Mouse (Mus musculus): ENCODE measurements at regions not wholly inside any gene's neighbourhood (a gene's known extent, or its start where the extent isn't known, plus 50 kb on each side); places are given as distances from the start of the nearest gene placed in this dataset.
"Not testable (repeated sequence)": the region's sequence is repeated elsewhere in the genome, so short reads cannot be mapped to it uniquely, and the experiment has no call there.

DNA sequence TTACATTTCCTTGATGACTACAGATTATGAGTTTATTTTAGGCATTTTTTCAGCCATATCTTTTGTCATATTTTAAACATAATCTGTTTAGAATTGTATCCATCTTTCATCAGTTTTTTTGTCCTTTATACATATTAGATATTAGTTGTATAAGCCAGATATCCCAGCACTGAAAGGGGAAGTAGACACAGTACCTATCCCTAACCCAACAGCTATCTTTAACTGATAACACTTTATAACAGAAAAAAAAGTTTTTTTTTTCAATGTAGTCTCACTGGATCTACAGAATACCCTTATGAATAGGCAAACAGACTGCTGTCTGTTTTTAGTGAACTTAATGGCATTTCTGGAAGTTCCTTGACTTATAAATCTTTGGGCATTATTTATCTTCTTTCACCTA is 1152.1 kb upstream of the Fam98a start:
- Histone ChIP-seq H3K9me3 (no peaks in the 10 kb centered on the region), H3K27ac (replicated peaks) (no peak overlapping the region), H3K4me2 (no peak overlapping the region), H3K9ac (no peak overlapping the region), H3K27me3 (no peaks in the 10 kb centered on the region), H3K4me1 (replicated peaks) (no peaks in the 10 kb centered on the region), H3K4me3 (no peak overlapping the region), H3K36me3 (no peaks in the 10 kb centered on the region)
- no peak for ATAC-seq (ENCODE audit: low FRiP score, low read depth)

DNA sequence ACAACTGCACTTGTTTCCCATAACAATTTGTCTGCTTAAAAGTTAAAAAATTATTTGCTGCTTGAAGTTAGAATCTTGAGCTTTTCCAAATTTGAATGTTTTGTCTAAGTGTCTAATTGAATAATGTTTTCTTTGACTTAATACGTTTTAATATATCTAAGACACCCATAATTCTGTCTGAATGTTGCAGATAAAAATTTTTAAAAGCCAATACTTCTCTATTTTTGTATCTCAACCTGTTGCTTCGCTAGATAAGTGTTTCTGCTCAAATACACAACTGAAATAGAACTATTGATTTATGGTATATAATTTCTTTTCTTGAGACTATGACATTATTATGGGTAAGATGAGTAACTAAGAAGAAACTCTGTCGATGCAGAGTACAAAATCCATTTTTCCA is 1144.5 kb upstream of the Fam98a start:
- no peaks in the 10 kb centered on the region for H3K27me3 ChIP-seq
- no peak overlapping the region for H3K4me3 ChIP-seq
- H3K27ac ChIP-seq (replicated peaks): no peak overlapping the region
- no peaks in the 10 kb centered on the region for H3K9me3 ChIP-seq
- H3K9ac ChIP-seq: no peak overlapping the region
- no peaks in the 10 kb centered on the region for H3K36me3 ChIP-seq
- no peaks in the 10 kb centered on the region for H3K4me1 ChIP-seq (replicated peaks)
- no peak for ATAC-seq (ENCODE audit: low FRiP score, low read depth)
- 80% methylated on average over 3 of the region's 3 CpGs for WGBS
- H3K4me2 ChIP-seq: no peak overlapping the region

DNA sequence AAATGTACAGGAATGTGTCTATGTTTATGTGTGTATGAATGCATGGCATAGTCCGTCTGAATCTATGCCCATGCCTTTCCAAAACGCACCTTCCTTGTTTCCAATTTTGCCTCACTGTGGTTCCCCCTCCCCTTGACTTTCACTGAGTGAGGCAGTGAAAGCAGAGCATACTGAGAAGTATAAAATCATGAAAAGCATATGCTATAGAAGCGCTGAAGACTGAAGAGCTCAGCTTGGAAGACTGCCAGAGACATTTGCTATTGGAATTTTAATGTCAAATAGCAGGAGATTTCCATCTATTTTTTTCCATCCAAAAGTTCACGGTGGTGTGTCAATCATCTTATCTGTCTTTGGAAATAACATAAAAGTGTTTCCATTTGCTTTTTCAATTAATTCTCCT is 1106.3 kb upstream of the Fam98a start:
- 62% methylated on average over 4 of the region's 4 CpGs for WGBS
- Histone ChIP-seq H3K9ac (no peak overlapping the region), H3K4me1 (replicated peaks) (no peaks in the 10 kb centered on the region), H3K36me3 (no peaks in the 10 kb centered on the region), H3K4me2 (no peak overlapping the region), H3K27ac (replicated peaks) (no peak overlapping the region), H3K4me3 (no peak overlapping the region), H3K27me3 (no peaks in the 10 kb centered on the region), H3K9me3 (no peaks in the 10 kb centered on the region)
- no peak for ATAC-seq (ENCODE audit: low FRiP score, low read depth)

DNA sequence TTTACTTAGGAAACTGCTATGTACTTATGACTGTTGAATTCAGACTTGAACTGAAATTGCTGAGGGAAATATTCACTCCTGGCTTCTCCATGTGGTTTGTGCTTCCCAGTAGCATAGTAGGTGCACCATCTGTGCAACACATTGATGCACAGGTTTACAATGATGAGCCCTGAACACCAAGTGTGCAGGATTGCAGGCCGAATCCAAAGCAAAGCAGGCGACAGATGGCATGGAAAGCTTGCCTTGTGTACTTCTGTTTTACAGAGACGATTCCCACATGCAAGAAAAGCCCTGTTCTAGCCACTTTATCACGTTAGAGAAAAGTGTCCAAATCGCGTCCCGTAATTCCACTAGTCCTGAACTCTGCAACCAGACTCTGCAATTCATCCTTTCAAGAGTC is 1074.2 kb upstream of the Fam98a start:
- H3K27me3 ChIP-seq: no peaks in the 10 kb centered on the region
- no peak overlapping the region for H3K9ac ChIP-seq
- no peak for ATAC-seq (ENCODE audit: low FRiP score, low read depth)
- no peak overlapping the region for H3K27ac ChIP-seq (replicated peaks)
- no peaks in the 10 kb centered on the region for H3K9me3 ChIP-seq
- no peaks in the 10 kb centered on the region for H3K36me3 ChIP-seq
- no peak overlapping the region for H3K4me3 ChIP-seq
- no peak overlapping the region for H3K4me2 ChIP-seq
- 91% methylated on average over 7 of the region's 7 CpGs for WGBS
- H3K4me1 ChIP-seq (replicated peaks): no peaks in the 10 kb centered on the region

DNA sequence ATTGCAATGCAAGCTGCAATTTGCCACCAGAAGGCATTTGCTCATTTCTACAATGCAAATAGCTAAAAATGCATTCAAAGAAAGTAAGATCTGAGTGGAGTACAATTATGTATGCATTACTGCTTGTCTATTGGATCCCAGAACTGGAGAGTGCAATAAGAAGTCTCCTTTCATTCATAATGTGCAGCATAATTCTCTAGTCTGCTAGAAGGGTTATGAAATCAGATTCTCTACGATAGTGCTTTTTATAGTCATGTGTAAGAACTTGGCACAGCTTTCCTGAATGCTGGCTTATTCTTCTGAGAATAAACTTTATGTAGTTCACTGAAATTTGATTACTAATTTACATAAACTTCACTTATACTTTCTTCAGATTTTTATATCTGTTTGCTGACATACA is 1053.5 kb upstream of the Fam98a start:
- no peaks in the 10 kb centered on the region for H3K27me3 ChIP-seq
- H3K4me3 ChIP-seq: no peak overlapping the region
- H3K9ac ChIP-seq: no peak overlapping the region
- no peak overlapping the region for H3K27ac ChIP-seq (replicated peaks)
- H3K4me1 ChIP-seq (replicated peaks): no peaks in the 10 kb centered on the region
- H3K36me3 ChIP-seq: no peaks in the 10 kb centered on the region
- H3K4me2 ChIP-seq: no peak overlapping the region
- ATAC-seq (ENCODE audit: low FRiP score, low read depth): no peak
- 71% methylated on average over 1 of the region's 1 CpGs for WGBS
- no peaks in the 10 kb centered on the region for H3K9me3 ChIP-seq

DNA sequence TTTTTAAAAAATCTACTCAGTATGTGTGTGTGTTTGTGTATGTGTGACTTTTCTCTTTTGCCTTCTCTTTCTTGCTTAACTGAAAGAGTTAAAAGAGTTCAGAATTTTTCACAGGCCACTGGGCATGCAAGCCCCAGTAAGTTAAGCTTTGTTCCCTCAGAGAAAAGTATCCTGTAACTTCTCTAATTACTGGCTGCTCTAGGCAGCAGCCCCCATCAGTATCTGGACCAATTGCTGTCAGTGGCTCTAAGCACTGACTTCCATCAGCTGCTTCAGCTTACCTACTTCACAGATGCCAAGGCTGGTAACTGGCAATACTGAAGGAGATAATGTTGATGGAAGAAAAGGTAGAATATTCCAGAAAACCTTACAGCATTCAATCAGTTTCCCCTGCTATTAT is 1026.6 kb upstream of the Fam98a start:
- Histone ChIP-seq H3K9me3 (no peaks in the 10 kb centered on the region), H3K27me3 (no peaks in the 10 kb centered on the region), H3K4me3 (no peak overlapping the region), H3K4me2 (no peak overlapping the region), H3K4me1 (replicated peaks) (no peaks in the 10 kb centered on the region), H3K36me3 (no peaks in the 10 kb centered on the region), H3K9ac (no peak overlapping the region), H3K27ac (replicated peaks) (no peak overlapping the region)
- ATAC-seq (ENCODE audit: low FRiP score, low read depth): no peak

DNA sequence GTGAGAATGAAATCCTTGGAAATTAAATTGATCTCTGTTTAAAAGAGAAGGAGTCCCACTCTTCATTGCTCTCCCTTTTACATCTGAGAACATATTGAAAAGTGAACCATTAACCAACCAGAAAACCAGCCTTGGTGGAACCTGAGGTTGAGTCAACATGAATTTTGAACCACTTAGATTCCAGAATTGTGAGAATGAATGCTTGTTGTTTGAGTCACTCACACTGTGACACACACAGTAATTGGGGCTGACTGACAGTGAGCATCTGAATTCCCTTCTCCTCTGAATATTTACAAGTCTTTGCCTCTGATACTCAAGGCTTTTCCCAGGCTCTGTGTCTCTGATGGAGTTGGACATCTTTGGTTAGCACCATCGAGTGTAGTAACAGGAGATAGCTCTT is 1008.0 kb upstream of the Fam98a start:
- H3K36me3 ChIP-seq: no peaks in the 10 kb centered on the region
- no peak overlapping the region for H3K9ac ChIP-seq
- no peaks in the 10 kb centered on the region for H3K27me3 ChIP-seq
- H3K4me2 ChIP-seq: no peak overlapping the region
- no peaks in the 10 kb centered on the region for H3K9me3 ChIP-seq
- H3K27ac ChIP-seq (replicated peaks): no peak overlapping the region
- ATAC-seq (ENCODE audit: low FRiP score, low read depth): no peak
- 78% methylated on average over 1 of the region's 1 CpGs for WGBS
- no peak overlapping the region for H3K4me3 ChIP-seq
- H3K4me1 ChIP-seq (replicated peaks): no peaks in the 10 kb centered on the region

DNA sequence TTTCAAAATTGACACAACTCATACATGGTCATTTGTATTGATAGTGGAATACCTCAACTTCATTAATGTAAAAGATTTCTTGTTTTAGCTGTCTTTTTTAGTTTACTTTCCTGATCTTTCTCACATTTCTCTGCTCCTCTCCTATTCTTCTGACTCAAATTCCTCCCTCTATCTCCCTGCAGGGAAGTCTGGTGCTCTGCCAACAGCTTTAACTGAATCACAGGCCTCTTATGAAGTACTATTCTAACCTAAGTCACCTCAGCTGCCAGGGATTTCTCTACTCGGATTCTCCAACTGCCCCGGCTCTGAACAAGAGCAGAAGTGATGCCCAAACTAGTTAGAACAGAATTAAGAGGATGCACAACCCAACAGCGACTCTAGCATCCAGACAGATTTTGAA is 993.8 kb upstream of the Fam98a start:
- Histone ChIP-seq H3K27ac (replicated peaks) (no peak overlapping the region), H3K4me1 (replicated peaks) (no peaks in the 10 kb centered on the region), H3K4me2 (no peak overlapping the region), H3K9me3 (no peaks in the 10 kb centered on the region), H3K27me3 (no peaks in the 10 kb centered on the region), H3K9ac (no peak overlapping the region), H3K4me3 (no peak overlapping the region), H3K36me3 (no peaks in the 10 kb centered on the region)
- WGBS: 80% methylated on average over 3 of the region's 3 CpGs
- ATAC-seq (ENCODE audit: low FRiP score, low read depth): no peak

DNA sequence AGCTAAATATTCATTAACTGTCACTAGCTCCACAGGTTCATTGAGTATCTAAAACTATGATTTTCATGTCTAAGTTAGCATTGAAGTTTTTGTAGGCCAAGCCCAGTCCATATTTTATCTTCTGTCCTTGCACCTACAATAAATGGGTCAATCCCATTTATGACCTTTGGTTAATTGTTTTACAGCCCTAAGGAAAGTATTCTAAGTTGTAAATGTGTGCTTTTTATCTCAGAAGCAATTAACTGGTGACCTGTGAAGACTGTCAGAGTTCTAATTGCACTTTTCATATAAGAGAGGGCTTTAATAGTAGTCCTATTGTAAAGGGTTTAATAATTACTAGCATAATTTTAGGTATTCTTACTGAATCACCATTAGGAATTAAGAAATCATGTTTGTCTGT is 984.0 kb upstream of the Fam98a start:
- no peaks in the 10 kb centered on the region for H3K36me3 ChIP-seq
- no peak overlapping the region for H3K9ac ChIP-seq
- no peaks in the 10 kb centered on the region for H3K4me1 ChIP-seq (replicated peaks)
- no peaks in the 10 kb centered on the region for H3K9me3 ChIP-seq
- no peaks in the 10 kb centered on the region for H3K27me3 ChIP-seq
- H3K4me3 ChIP-seq: no peak overlapping the region
- ATAC-seq (ENCODE audit: low FRiP score, low read depth): no peak
- H3K4me2 ChIP-seq: no peak overlapping the region
- H3K27ac ChIP-seq (replicated peaks): no peak overlapping the region

DNA sequence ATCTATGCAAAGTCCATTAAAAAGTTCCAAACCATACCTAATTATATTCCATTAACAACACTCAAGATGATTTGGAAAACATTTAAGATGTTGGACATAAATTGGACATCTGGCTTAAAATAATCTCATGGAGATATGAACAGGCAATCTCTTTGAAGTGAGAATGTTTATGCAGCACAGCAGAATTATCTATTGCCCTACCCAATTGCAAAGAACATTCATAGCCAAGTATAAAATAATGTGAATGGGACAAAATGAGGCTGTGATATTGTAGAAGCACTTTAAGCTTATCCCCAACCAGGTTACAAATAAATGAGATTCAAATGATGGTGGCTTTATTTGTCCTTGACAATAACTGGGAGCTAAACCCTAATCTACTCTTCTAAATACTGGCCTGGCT is 950.0 kb upstream of the Fam98a start:
- Histone ChIP-seq H3K27ac (replicated peaks) (no peak overlapping the region), H3K4me3 (no peak overlapping the region), H3K27me3 (no peaks in the 10 kb centered on the region), H3K4me2 (no peak overlapping the region), H3K9me3 (no peaks in the 10 kb centered on the region), H3K36me3 (no peaks in the 10 kb centered on the region), H3K4me1 (replicated peaks) (no peaks in the 10 kb centered on the region), H3K9ac (no peak overlapping the region)
- no peak for ATAC-seq (ENCODE audit: low FRiP score, low read depth)

DNA sequence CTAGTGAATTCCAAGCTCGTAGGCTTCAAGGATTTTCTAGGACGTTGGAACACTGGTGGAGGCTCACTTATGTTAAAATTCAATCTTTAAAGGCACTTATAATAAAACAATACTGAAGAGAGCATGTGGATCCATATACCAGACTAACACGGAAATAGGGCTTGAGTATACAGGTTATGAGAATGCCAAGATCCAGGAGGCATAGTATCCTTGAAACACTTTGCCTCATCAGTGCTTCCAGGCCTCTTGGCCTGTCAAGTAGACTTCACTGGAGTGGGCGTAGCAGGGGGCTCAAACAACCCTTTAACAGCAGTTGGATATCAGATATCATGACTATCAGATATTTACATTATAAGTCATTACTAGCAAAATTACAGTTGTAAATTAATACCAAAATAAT is 948.7 kb upstream of the Fam98a start:
- WGBS: 72% methylated on average over 4 of the region's 4 CpGs

DNA sequence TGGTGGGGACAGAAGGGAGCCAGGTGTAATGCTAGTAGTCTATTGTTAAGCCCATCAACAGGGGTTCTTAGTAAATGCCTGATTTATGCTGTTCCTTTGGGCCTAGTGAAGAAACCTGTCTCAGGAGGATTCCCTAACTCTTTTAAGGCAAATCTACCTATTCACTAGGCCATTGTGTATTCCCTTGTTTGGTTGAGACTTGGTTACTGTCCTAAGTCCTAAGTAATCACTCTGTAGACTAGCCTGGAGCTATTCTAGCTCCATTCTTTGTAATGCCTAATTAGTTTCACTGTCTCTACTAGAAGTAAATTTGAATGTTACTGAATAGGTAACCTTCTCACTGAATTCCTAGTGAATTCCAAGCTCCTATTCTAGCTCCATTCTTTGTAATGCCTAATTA is 948.2 kb upstream of the Fam98a start:
- H3K9ac ChIP-seq; H3K4me3 ChIP-seq; H3K27ac ChIP-seq (replicated peaks); H3K9me3 ChIP-seq; H3K36me3 ChIP-seq; ATAC-seq (ENCODE audit: low FRiP score, low read depth); H3K4me2 ChIP-seq; H3K4me1 ChIP-seq (replicated peaks); H3K27me3 ChIP-seq: not testable (repeated sequence)

More for the DNA sequence above, 948.7 kb upstream of the Fam98a start:
- Histone ChIP-seq H3K4me2 (no peak overlapping the region), H3K27me3 (no peaks in the 10 kb centered on the region), H3K4me1 (replicated peaks) (no peaks in the 10 kb centered on the region), H3K36me3 (no peaks in the 10 kb centered on the region), H3K9ac (no peak overlapping the region), H3K4me3 (no peak overlapping the region), H3K9me3 (no peaks in the 10 kb centered on the region), H3K27ac (replicated peaks) (no peak overlapping the region)
- ATAC-seq (ENCODE audit: low FRiP score, low read depth): no peak

DNA sequence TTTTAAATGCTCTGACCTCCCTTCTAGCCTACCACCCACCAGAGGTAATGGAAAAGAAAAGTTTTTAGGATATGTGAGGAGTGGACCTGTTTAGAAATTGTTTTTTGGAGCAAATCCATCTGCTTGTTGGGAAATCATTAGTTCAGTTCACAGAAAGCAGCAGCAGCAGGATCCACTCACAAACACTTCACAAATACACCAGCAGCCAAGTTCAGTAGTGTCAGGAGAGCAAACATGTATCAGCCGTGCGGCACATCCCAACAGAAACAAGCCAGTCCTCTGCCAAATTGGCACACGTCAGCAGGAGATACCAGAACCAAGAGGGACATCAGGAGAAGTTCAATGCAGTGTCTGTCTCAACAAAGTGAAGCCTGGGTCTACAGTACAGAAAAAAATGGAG is 935.6 kb upstream of the Fam98a start:
- H3K4me3 ChIP-seq: no peak overlapping the region
- no peaks in the 10 kb centered on the region for H3K9me3 ChIP-seq
- no peak overlapping the region for H3K27ac ChIP-seq (replicated peaks)
- no peaks in the 10 kb centered on the region for H3K27me3 ChIP-seq
- 90% methylated on average over 3 of the region's 3 CpGs for WGBS
- no peak overlapping the region for H3K4me2 ChIP-seq
- H3K4me1 ChIP-seq (replicated peaks): no peaks in the 10 kb centered on the region
- no peak overlapping the region for H3K9ac ChIP-seq
- H3K36me3 ChIP-seq: no peaks in the 10 kb centered on the region
- no peak for ATAC-seq (ENCODE audit: low FRiP score, low read depth)

DNA sequence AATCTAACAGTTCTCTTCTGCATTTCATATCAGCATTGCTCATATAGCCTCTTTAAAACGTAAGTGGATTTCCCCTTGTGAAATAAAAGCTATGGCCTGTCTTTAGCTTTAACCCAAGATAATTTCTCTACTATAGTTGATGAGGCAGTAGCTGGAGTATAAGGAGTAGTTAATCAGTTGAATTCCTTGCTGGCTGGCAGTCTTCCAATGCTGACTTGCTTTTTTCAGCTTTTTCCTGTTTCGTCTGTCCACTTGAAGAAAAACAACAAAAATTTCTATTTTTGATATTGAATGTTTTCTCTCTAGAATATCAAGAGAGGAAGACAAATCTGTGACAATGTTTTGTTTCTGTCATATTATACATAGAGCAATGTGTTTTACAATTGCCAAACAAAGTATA is 932.4 kb upstream of the Fam98a start:
- Histone ChIP-seq H3K27ac (replicated peaks) (no peak overlapping the region), H3K4me3 (no peak overlapping the region), H3K27me3 (no peaks in the 10 kb centered on the region), H3K9me3 (no peaks in the 10 kb centered on the region), H3K36me3 (no peaks in the 10 kb centered on the region), H3K4me2 (no peak overlapping the region), H3K4me1 (replicated peaks) (no peaks in the 10 kb centered on the region), H3K9ac (no peak overlapping the region)
- ATAC-seq (ENCODE audit: low FRiP score, low read depth): no peak
- WGBS: 68% methylated on average over 2 of the region's 2 CpGs
